Mouse (Mus musculus) heart, postnatal 0 days (tissue): ENCODE data around the gene Snx5. TPM values are rescaled to one million over a fixed set of nuclear protein-coding genes. Genes with fewer than 3 reads are reported as not detected.

Source experiments
- ATAC-seq: fragments of 200-750 bp; cut with Nextera tagmentation; 2 replicates; pipeline ENCODE4 v1.8.0; 2017; ENCODE audit warnings: low read depth, moderate number of reproducible peaks, moderate library complexity; ENCODE audit not compliant: insufficient read depth
- DNase-seq: peaks from one replicate; pipeline ENCODE4 v3.0.0-alpha.2; 2016; ENCODE audit warnings: low spot score
- H3K27ac ChIP-seq: fragments of 300-500 bp; sonication (generic); 2 replicates; pipeline ENCODE4 v1.5.1; 2014; ENCODE audit warnings: low read depth, mild to moderate bottlenecking
- H3K27me3 ChIP-seq: fragments of 300-500 bp; sonication (generic); 2 replicates; pipeline ENCODE4 v1.6.1; 2014; ENCODE audit warnings: low read length, mixed read lengths; ENCODE audit not compliant: control insufficient read depth, insufficient read depth
- H3K36me3 ChIP-seq: fragments of 300-500 bp; sonication (generic); replicated peaks from 2 replicates; pipeline ENCODE4 v1.6.1; 2014; ENCODE audit warnings: low read length, mixed read lengths; ENCODE audit not compliant: control insufficient read depth, insufficient read depth
- H3K4me1 ChIP-seq: fragments of 300-500 bp; sonication (generic); 2 replicates; pipeline ENCODE4 v1.6.1; 2014; ENCODE audit warnings: antibody characterized with exemption; ENCODE audit not compliant: control insufficient read depth, insufficient read depth
- H3K4me2 ChIP-seq: fragments of 300-500 bp; sonication (generic); 2 replicates; pipeline ENCODE4 v1.6.1; 2014; ENCODE audit warnings: low read depth, mild to moderate bottlenecking, low read length, moderate library complexity
- H3K4me3 ChIP-seq: fragments of 300-500 bp; sonication (generic); 2 replicates; pipeline ENCODE4 v1.5.1; 2014; ENCODE audit warnings: low read depth, low read length
- H3K9ac ChIP-seq: fragments of 300-500 bp; sonication (generic); replicated peaks from 2 replicates; pipeline ENCODE4 v1.6.1; 2014; ENCODE audit warnings: low read depth, low read length, mixed read lengths
- H3K9me3 ChIP-seq: fragments of 300-500 bp; sonication (generic); replicated peaks from 2 replicates; pipeline ENCODE4 v1.6.1; 2016; ENCODE audit warnings: low read length; ENCODE audit not compliant: control insufficient read depth
- CTCF ChIP-seq: IDR thresholded peaks from 2 replicates; pipeline ENCODE4 v1.5.1; 2016; ENCODE audit warnings: antibody characterized with exemption, control low read depth, low read depth
- EP300 ChIP-seq: IDR thresholded peaks from 2 replicates; pipeline ENCODE4 v1.6.1; 2016; ENCODE audit warnings: antibody characterized with exemption, low read depth
- WGBS: fragments of 180-500 bp; shearing (Covaris S2); extraction: QIAGEN DNeasy Blood & Tissue Kit; methylation state at CpG from one replicate; pipeline ENCODE4 v1.1.7; 2014; 5-methylcytosine and 5-hydroxymethylcytosine counted together
- polyA plus RNA-seq: library from polyadenylated mRNA; unstranded; fragments of >200 nt; fragmentation: Nextera tagmentation; extraction: Ambion mirVana; gene quantifications from 2 replicates; pipeline ENCODE4 v1.2.1, GENCODE M21; 2015
- total RNA-seq: library from RNA; depleted of rRNA; stranded (reverse); fragments of >200 nt; gene quantifications from 2 replicates; pipeline ENCODE4 v1.2.3, GENCODE M21; 2014; ENCODE audit warnings: low replicate concordance

Gene Snx5
- total and polyA plus RNA-seq, 2 experiments from 2014 or later: 55.7 to 146 TPM

DNA sequence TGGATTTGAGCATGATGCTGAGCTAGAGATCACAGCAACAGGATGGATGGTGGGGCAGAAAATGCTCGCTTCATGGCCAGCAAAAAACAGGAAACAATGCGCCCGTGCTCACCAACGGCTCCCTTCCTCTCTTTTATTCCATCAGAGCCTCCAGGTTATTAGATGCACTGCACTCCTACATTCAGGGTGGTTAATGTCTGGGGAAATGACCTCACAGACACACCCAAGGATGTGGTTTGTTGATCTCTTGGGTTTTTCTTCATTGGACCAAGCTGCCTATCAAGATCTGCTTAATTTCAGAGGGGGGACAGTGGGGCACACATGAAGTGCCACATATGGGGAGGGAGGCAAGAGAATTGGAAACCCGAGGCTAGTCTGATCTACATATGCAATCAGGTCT lies 39.6 kb downstream of the Snx5 start:
- Histone ChIP-seq H3K36me3 (no peaks in the 10 kb centered on the region), H3K4me2 (0 out of 2 replicates have a peak overlapping the region, but pooled peaks have one; percentile 1), H3K9me3 (0 out of 2 replicates have a peak, but pooled peaks cover 9% of the 10 kb centered on the region), H3K27ac (no peak overlapping the region), H3K4me3 (no peak overlapping the region), H3K27me3 (no peaks in the 10 kb centered on the region), H3K9ac (no peak overlapping the region), H3K4me1 (peaks cover 7% of the 10 kb centered on the region; the same call in 1 of the 2 replicates)
- no peak for ATAC-seq
- no peak for DNase-seq
- no peak for TF ChIP-seq EP300
- TF ChIP-seq CTCF: no peak
- WGBS: 64% methylated on average over 5 of the region's 5 CpGs

DNA sequence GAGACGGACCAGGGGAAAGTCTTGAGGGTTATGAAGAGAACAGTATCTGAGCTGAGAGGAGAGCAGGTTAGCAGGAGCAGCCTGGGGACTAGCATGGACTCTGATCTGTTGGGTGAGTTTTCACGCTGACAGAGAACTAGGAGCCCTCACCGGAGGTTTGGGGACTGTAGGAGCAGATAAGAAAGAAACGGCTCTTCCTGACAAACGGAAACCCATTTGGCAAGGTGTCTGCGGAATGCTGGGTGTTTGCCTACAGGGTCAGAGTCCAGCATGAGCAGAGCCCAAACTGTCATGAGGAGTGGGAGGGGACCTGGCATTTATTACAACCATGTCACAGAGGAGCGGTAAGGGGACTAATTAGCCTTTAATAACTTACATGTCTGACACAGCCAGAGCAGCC lies 40.2 kb downstream of the Snx5 start:
- H3K27me3 ChIP-seq: no peaks in the 10 kb centered on the region
- TF ChIP-seq CTCF: no peak
- no peak for TF ChIP-seq EP300
- DNase-seq (no peak), ATAC-seq (no peak)
- H3K4me3 ChIP-seq: no peak overlapping the region
- no peak overlapping the region for H3K9ac ChIP-seq
- H3K9me3 ChIP-seq: 0 out of 2 replicates have a peak, but pooled peaks cover 9% of the 10 kb centered on the region
- H3K4me2 ChIP-seq: 0 out of 2 replicates have a peak overlapping the region, but pooled peaks have one; percentile 1
- no peak overlapping the region for H3K27ac ChIP-seq
- H3K4me1 ChIP-seq: peaks cover 7% of the 10 kb centered on the region; the same call in 1 of the 2 replicates
- H3K36me3 ChIP-seq: no peaks in the 10 kb centered on the region
- WGBS: 10% methylated on average over 7 of the region's 7 CpGs

DNA sequence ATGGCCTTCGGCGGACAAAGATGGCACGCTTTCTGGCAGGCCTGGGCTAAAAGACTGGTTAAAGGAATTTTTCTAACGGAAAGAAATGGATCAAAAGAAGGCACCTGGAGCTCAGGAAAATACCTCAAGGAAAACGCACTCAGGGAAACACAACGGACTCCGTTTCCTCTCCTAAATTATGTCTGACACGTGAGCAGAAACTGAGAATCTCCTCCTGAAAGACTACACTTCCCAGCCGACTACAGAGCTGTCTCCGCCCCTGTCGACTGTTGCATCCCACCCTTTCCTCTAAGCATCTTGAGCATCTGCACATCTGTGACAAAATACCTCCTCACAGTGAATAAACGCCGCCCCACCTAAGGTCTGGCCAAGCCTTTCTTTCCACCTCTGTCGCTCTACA lies 41.1 kb downstream of the Snx5 start:
- Histone ChIP-seq H3K27ac (no peak overlapping the region), H3K9ac (no peak overlapping the region), H3K4me1 (peaks cover 7% of the 10 kb centered on the region; the same call in 1 of the 2 replicates), H3K27me3 (no peaks in the 10 kb centered on the region), H3K4me3 (no peak overlapping the region), H3K9me3 (0 out of 2 replicates have a peak, but pooled peaks cover 9% of the 10 kb centered on the region), H3K36me3 (no peaks in the 10 kb centered on the region), H3K4me2 (no peak overlapping the region)
- WGBS: 84% methylated on average over 14 of the region's 14 CpGs
- TF ChIP-seq EP300: no peak
- TF ChIP-seq CTCF: no peak
- DNase-seq: no peak
- ATAC-seq: no peak

DNA sequence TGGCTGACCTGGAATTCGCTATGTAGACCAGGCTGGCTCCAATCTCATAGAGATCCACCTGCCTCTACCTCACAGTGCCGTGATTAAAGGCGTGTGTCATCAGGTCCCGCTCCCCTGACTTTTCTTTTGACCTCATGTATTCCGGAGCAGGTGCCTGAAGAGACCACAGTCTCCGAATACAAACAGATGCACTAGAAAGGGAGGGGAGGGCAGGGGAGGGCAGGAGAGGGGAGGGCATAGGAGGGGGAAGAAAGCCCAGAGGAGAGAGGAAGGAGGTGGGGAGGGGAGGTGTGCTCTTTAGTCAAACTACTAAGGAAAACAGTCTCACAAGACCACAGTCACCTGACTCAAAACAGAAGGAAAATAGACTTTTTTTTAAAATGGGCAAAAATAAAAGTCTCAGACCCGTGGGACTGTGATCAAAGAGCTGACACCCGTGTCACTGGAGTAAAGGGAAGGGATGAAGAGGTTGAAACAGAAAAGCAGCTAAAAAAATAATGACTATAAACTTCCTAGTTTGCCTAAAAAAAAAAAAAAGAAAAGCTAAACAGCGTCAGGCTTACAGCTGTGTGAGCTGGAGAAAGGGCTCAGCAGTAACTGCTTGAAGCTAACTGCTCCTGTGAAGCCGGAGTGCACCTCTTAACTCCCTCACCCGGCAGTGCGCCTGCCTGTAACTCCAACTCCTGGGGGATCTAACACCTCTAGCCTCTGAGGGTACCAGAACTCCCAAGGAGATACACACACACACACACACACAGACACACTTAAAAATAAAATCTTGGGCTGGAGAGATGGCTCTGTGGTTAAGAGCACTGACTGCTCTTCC lies 42.0 kb downstream of the Snx5 start:
- H3K27ac ChIP-seq: no peak overlapping the region
- H3K4me3 ChIP-seq: no peak overlapping the region
- no peaks in the 10 kb centered on the region for H3K27me3 ChIP-seq
- no peak overlapping the region for H3K4me2 ChIP-seq
- DNase-seq (no peak), ATAC-seq (no peak)
- peaks cover 7% of the 10 kb centered on the region; the same call in 1 of the 2 replicates for H3K4me1 ChIP-seq
- H3K9ac ChIP-seq: no peak overlapping the region
- H3K9me3 ChIP-seq: 0 out of 2 replicates have a peak, but pooled peaks cover 6% of the 10 kb centered on the region
- no peaks in the 10 kb centered on the region for H3K36me3 ChIP-seq
- TF ChIP-seq EP300: no peak
- TF ChIP-seq CTCF: no peak
- 76% methylated on average over 12 of the region's 12 CpGs for WGBS

DNA sequence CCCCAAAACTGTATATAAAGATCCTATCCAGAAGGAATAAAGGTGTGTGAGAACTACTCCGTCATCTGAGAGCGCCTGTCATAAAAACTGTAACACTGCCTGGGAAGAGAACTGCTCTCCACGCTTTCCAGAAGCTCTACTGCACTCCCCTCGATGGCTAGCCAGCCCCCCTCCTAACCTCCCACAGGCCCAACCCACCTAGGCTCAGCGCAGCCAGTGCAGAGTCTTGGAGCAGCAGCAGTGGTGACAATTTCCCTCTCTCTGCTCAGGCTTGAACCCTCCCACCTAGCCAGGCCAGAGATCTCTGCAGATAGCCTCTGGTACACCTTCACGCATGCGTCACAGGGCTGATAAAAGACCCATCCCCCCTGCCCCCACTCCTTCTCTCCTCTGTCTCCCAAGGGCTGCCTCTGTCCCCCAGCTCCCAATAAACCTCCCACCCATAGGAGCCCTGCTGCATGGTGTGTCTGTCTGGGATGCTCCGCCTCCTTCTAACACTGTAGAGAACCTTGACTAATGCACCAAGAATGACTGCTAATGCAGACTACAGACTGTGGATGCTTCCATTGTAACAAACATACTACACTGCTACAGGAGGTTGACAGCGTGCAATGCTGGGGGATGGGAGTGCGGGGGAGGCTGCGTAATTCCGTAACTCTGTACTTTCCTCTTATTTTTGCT lies 43.7 kb downstream of the Snx5 start:
- H3K4me2 ChIP-seq: no peak overlapping the region
- TF ChIP-seq EP300 (no peak), CTCF (no peak)
- 87% methylated on average over 12 of the region's 12 CpGs for WGBS

More for the DNA sequence above, 43.7 kb downstream of the Snx5 start:
- Histone ChIP-seq H3K27ac (no peak overlapping the region), H3K9me3 (0 out of 2 replicates have a peak, but pooled peaks cover 6% of the 10 kb centered on the region), H3K27me3 (no peaks in the 10 kb centered on the region), H3K9ac (no peak overlapping the region), H3K4me3 (no peak overlapping the region), H3K36me3 (no peaks in the 10 kb centered on the region), H3K4me1 (peaks cover 7% of the 10 kb centered on the region; the same call in 1 of the 2 replicates)
- DNase-seq (no peak), ATAC-seq (no peak)
